Mouse (Mus musculus) brain, embryonic 14.5 days (tissue): Measurements from ENCODE around the gene Olfr1389.

Experiments used
- CTCF ChIP-seq: fragments of 200-500 bp; IDR thresholded peaks from 2 replicates; pipeline ENCODE4 v1.5.1; 2012; ENCODE audit warnings: inconsistent platforms, mild to moderate bottlenecking, moderate library complexity, borderline replicate concordance; ENCODE audit not compliant: insufficient read depth, insufficient read length; ENCODE audit errors: extremely low read depth
- POLR2A ChIP-seq: fragments of 200-500 bp; IDR thresholded peaks from 2 replicates; pipeline ENCODE4 v1.6.1; 2012; ENCODE audit warnings: mild to moderate bottlenecking, inconsistent platforms, borderline replicate concordance; ENCODE audit not compliant: poor library complexity, insufficient read depth, insufficient read length, severe bottlenecking; ENCODE audit errors: extremely low read depth

DNA sequence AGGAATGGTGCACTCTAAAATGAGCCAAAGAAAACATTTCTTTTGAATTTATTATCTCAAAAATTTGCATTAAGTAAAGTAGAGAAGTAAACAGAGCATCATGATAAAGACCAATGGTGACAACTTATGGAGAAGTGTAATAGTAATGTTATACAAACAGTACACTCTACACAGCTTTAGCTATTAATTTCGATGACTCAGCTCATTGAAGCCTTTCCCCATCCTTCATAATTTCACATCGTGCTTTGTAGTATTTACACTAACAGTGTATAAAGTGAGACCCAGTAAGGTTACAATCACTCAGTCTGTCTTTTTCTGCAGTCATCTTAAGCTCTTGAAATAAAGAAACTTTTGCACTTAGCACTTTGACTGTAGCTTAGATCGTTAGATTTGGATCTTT lies 16.1 kb upstream of the Olfr1389 start:
- TF ChIP-seq CTCF (no peak), POLR2A (no peak)
